Mouse (Mus musculus) lung, embryonic 16.5 days (tissue): ENCODE data around the gene Slc17a2. TPM values are rescaled to one million over a fixed set of nuclear protein-coding genes. Genes with fewer than 3 reads are reported as not detected.

Source experiments
- ATAC-seq: fragments of 200-750 bp; cut with Nextera tagmentation; 2 replicates; pipeline ENCODE4 v1.8.0; 2017; ENCODE audit warnings: low read depth, mild to moderate bottlenecking, moderate library complexity
- H3K27ac ChIP-seq: fragments of 300-500 bp; sonication (generic); 2 replicates; pipeline ENCODE4 v1.5.1; 2014; ENCODE audit warnings: mild to moderate bottlenecking, control low read depth, low read length
- H3K27me3 ChIP-seq: fragments of 300-500 bp; sonication (generic); 2 replicates; pipeline ENCODE4 v1.6.1; 2014; ENCODE audit warnings: low read depth, low read length, mixed read lengths; ENCODE audit not compliant: control insufficient read depth, insufficient read depth
- H3K36me3 ChIP-seq: fragments of 300-500 bp; sonication (generic); 2 replicates; pipeline ENCODE4 v1.6.1; 2014; ENCODE audit warnings: low read length; ENCODE audit not compliant: control insufficient read depth, insufficient read depth
- H3K4me1 ChIP-seq: fragments of 300-500 bp; sonication (generic); replicated peaks from 2 replicates; pipeline ENCODE4 v1.6.1; 2014; ENCODE audit warnings: low read length, mixed read lengths; ENCODE audit not compliant: control insufficient read depth, insufficient read depth
- H3K4me2 ChIP-seq: fragments of 300-500 bp; sonication (generic); 2 replicates; pipeline ENCODE4 v1.6.1; 2014; ENCODE audit warnings: low read depth, low read length, control low read depth
- H3K4me3 ChIP-seq: fragments of 300-500 bp; sonication (generic); 2 replicates; pipeline ENCODE4 v1.5.1; 2014; ENCODE audit warnings: mild to moderate bottlenecking, low read length, control low read depth
- H3K9ac ChIP-seq: fragments of 300-500 bp; sonication (generic); 2 replicates; pipeline ENCODE4 v1.6.1; 2014; ENCODE audit warnings: low read length, control low read depth
- H3K9me3 ChIP-seq: fragments of 300-500 bp; sonication (generic); 2 replicates; pipeline ENCODE4 v1.6.1; 2016; ENCODE audit warnings: low read length; ENCODE audit not compliant: control insufficient read depth
- WGBS: fragments of 180-500 bp; shearing (Covaris S2); extraction: QIAGEN DNeasy Blood & Tissue Kit; methylation state at CpG from one replicate; pipeline ENCODE4 v1.1.7; 2014; 5-methylcytosine and 5-hydroxymethylcytosine counted together
- polyA plus RNA-seq: library from polyadenylated mRNA; unstranded; fragments of >200 nt; fragmentation: Nextera tagmentation; extraction: Ambion mirVana; gene quantifications from 2 replicates; pipeline ENCODE4 v1.2.1, GENCODE M21; 2015

The Slc17a2 gene
- polyA plus RNA-seq, 1 experiment from 2014 or later: not detected

- Histone ChIP-seq H3K4me1 (no peaks in the 10 kb centered on the region), H3K36me3 (no peaks in the 10 kb centered on the region), H3K4me2 (no peak overlapping the region), H3K9ac (no peak overlapping the region), H3K9me3 (no peaks in the 10 kb centered on the region), H3K4me3 (no peak overlapping the region), H3K27me3 (no peaks in the 10 kb centered on the region), H3K27ac (no peak overlapping the region)
- 89% methylated on average over 7 of the region's 7 CpGs for WGBS
- no peak for ATAC-seq
Observed at GRCm38 (mm10) chr13:23778339-23778738, 28.5 kb upstream of the Slc17a2 start.

GRCm38 (mm10) chr13:23779025-23779424, 27.8 kb upstream of the Slc17a2 start:
- H3K4me3 ChIP-seq: no peak overlapping the region
- WGBS: 65% methylated on average over 4 of the region's 4 CpGs
- no peak overlapping the region for H3K27ac ChIP-seq
- ATAC-seq: no peak
- H3K27me3 ChIP-seq: no peaks in the 10 kb centered on the region
- no peak overlapping the region for H3K9ac ChIP-seq
- H3K4me1 ChIP-seq: no peaks in the 10 kb centered on the region
- no peaks in the 10 kb centered on the region for H3K9me3 ChIP-seq
- no peak overlapping the region for H3K4me2 ChIP-seq
- no peaks in the 10 kb centered on the region for H3K36me3 ChIP-seq

GRCm38 (mm10) chr13:23792520-23792919, 14.3 kb upstream of the Slc17a2 start:
- WGBS: 24% methylated on average over 2 of the region's 2 CpGs
- no peaks in the 10 kb centered on the region for H3K9me3 ChIP-seq
- H3K36me3 ChIP-seq: no peaks in the 10 kb centered on the region

GRCm38 (mm10) chr13:23799405-23799804, 7.4 kb upstream of the Slc17a2 start:
- 75% methylated on average over 5 of the region's 5 CpGs for WGBS
- H3K27me3 ChIP-seq: no peaks in the 10 kb centered on the region
- no peak overlapping the region for H3K27ac ChIP-seq
- no peak overlapping the region for H3K4me2 ChIP-seq
- no peaks in the 10 kb centered on the region for H3K9me3 ChIP-seq
- ATAC-seq: no peak
- H3K4me1 ChIP-seq: no peaks in the 10 kb centered on the region
- no peaks in the 10 kb centered on the region for H3K36me3 ChIP-seq
- H3K9ac ChIP-seq: no peak overlapping the region
- H3K4me3 ChIP-seq: no peak overlapping the region

More at GRCm38 (mm10) chr13:23792520-23792919, 14.3 kb upstream of the Slc17a2 start:
- H3K9ac ChIP-seq: no peak overlapping the region
- no peaks in the 10 kb centered on the region for H3K4me1 ChIP-seq
- no peak overlapping the region for H3K4me2 ChIP-seq
- ATAC-seq: no peak
- no peak overlapping the region for H3K4me3 ChIP-seq
- H3K27ac ChIP-seq: no peak overlapping the region
- no peaks in the 10 kb centered on the region for H3K27me3 ChIP-seq

GRCm38 (mm10) chr13:23804532-23804931, 2.3 kb upstream of the Slc17a2 start:
- no peak for ATAC-seq
- Histone ChIP-seq H3K9ac (no peak overlapping the region), H3K4me1 (no peaks in the 10 kb centered on the region), H3K27me3 (no peaks in the 10 kb centered on the region), H3K9me3 (no peaks in the 10 kb centered on the region), H3K4me2 (no peak overlapping the region), H3K27ac (no peak overlapping the region), H3K36me3 (no peaks in the 10 kb centered on the region), H3K4me3 (no peak overlapping the region)
- 50% methylated on average over 2 of the region's 2 CpGs for WGBS

- 67% methylated on average over 2 of the region's 2 CpGs for WGBS
Observed at GRCm38 (mm10) chr13:23816148-23816547, 9.4 kb downstream of the Slc17a2 start.

GRCm38 (mm10) chr13:23820179-23820940, 13.6 kb downstream of the Slc17a2 start:
- no peak for ATAC-seq
- no peak overlapping the region for H3K4me2 ChIP-seq
- H3K4me3 ChIP-seq: no peak overlapping the region
- no peak overlapping the region for H3K9ac ChIP-seq
- H3K27me3 ChIP-seq: no peaks in the 10 kb centered on the region
- no peaks in the 10 kb centered on the region for H3K36me3 ChIP-seq
- no peaks in the 10 kb centered on the region for H3K9me3 ChIP-seq
- H3K4me1 ChIP-seq: no peaks in the 10 kb centered on the region
- H3K27ac ChIP-seq: no peak overlapping the region
- 66% methylated on average over 4 of the region's 4 CpGs for WGBS

More at GRCm38 (mm10) chr13:23816148-23816547, 9.4 kb downstream of the Slc17a2 start:
- Histone ChIP-seq H3K4me2 (no peak overlapping the region), H3K27me3 (no peaks in the 10 kb centered on the region), H3K9ac (no peak overlapping the region), H3K4me3 (no peak overlapping the region), H3K36me3 (no peaks in the 10 kb centered on the region), H3K9me3 (no peaks in the 10 kb centered on the region), H3K27ac (no peak overlapping the region), H3K4me1 (no peaks in the 10 kb centered on the region)
- ATAC-seq: no peak

GRCm38 (mm10) chr13:23822213-23822612, 15.4 kb downstream of the Slc17a2 start:
- Histone ChIP-seq H3K4me3 (no peak overlapping the region), H3K9me3 (no peaks in the 10 kb centered on the region), H3K36me3 (no peaks in the 10 kb centered on the region), H3K4me2 (no peak overlapping the region), H3K9ac (no peak overlapping the region), H3K4me1 (no peaks in the 10 kb centered on the region), H3K27me3 (no peaks in the 10 kb centered on the region), H3K27ac (no peak overlapping the region)
- WGBS: 41% methylated on average over 3 of the region's 3 CpGs
- no peak for ATAC-seq

GRCm38 (mm10) chr13:23826606-23827005, 19.8 kb downstream of the Slc17a2 start:
- H3K27ac ChIP-seq: no peak overlapping the region
- H3K36me3 ChIP-seq: no peaks in the 10 kb centered on the region
- ATAC-seq: no peak
- no peaks in the 10 kb centered on the region for H3K4me1 ChIP-seq
- no peak overlapping the region for H3K4me3 ChIP-seq
- H3K27me3 ChIP-seq: no peaks in the 10 kb centered on the region
- no peaks in the 10 kb centered on the region for H3K9me3 ChIP-seq
- WGBS: 49% methylated on average over 3 of the region's 3 CpGs
- H3K9ac ChIP-seq: no peak overlapping the region
- H3K4me2 ChIP-seq: no peak overlapping the region
